Mouse (Mus musculus) MEL-GATA-1-ER (cell line): ENCODE measurements around the gene Cactin.

ENCODE experiments used
- DNase-seq: peaks from one replicate; pipeline ENCODE4 v3.0.0-alpha.2; 2012; ENCODE audit warnings: low read depth; ENCODE audit errors: extremely low read depth

Gene Cactin

DNA sequence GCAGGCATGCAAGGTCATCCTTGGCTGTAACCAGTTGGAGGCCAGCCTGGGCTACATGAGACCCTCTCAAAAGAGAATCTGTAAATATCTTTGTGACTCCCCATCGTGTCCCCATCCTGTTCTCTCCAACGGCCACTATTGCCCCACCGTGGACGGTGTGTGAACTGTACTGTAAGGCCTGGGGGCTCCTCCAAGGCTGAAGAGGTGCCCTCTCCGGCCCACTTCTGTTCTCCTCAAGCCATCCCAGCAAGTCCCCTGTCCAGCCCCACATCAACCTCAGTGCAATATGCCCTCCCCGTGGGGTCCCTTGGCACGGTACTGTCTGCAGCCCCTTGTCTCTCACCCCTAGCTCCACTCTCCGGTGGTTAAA, 1.6 kb upstream of the Cactin start:
- DNase-seq: peak; percentile 6

DNA sequence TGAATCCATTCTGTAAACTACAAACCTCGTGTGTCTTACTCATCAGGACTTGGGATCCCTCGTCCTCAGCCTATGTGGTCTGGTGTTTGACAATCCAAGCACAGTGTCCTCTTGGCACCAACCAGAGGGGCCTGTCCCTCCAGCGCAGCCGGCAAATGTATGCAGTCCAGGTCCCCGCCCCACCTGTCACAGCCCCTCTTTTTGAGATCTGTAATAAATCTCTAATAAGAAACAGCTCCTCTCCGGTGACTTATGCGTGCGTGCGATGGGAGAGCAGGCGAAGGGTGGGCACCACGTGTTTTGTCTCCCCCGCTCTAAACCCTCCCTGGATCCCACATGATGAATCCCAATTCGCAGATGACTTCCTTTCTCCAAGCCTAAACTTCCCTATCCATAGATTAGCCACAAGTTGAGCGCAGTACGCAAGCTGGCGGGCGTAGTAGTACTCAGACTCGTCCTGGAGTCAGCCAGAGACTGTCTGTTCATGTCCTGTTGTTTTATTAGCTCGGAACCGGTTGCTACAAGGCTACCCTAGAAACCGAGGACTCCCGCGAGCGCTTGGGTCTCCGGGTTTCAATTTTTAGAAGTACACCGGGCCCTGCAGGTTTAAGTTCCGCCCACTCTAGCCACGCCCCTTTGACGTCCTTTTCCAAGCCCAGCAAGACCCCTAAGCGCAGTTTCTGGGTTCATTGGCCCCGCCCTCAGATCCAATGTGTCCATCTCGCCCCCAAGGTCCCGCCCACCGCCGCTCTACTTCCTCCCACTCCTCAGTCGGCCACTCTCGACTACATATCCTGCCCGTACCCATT, 958 bp upstream of the Cactin start:
- no peak for DNase-seq

DNA sequence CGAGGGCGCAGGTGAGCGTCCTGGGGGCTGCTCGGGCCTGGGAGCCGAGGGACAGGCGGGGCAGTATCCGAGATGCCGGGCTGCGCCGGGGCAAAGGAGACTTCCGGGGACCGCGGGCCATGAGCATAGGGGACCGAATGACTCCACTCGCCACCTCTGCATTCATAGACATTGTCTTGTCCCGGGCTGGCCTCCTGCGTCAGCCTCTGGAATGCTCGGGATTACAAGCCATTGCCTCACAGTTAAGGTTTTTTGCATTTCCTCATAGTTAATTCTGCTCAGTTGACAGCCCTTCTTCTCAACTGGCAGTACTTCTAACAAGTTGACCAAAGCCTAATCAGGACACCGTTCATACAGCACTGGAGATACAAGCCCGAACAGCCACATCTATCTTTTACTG, 533 bp downstream of the Cactin start:
- DNase-seq: no peak

- no peak for DNase-seq
These were observed 1.5 kb downstream of the Cactin start for GRCm38 (mm10) chr10:81322444-81322843.

- DNase-seq: no peak
These were observed 2.4 kb downstream of the Cactin start for GRCm38 (mm10) chr10:81323141-81323775.

DNA sequence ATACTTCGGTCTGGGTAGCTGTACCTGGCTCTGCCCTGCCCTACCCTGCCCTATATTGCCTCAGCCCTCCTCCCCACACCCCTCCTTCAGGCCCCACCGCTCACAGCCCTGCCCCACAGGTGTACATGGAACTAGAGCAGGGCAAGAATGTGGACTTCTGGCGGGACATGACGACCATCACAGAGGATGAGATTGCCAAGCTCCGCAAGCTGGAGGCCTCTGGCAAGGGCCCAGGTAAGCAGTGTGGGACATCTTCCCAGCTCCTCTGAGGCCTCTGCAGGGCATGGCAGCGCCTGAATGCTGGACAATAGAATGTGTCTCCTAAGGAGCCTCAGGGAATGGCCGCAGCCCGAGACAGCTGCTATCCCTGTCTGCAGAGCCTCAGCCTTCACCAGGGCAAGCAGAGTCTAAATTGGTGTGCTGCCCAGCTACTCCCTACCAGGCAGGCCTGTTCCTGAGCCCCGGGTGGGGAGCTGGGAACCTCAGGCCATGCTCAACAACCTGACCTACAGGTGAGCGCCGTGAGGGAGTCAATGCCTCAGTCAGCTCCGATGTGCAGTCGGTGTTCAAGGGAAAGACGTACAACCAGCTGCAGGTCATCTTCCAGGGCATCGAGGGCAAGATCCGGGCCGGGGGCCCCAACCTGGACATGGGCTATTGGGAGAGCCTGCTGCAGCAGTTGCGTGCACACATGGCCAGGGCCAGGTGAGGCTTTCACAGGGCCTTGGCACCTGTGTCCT, 3.1 kb downstream of the Cactin start:
- DNase-seq: no peak

- DNase-seq: no peak
These were observed 4.3 kb downstream of the Cactin start for GRCm38 (mm10) chr10:81325176-81325575.

GRCm38 (mm10) chr10:81325781-81326180, 4.9 kb downstream of the Cactin start:
- DNase-seq: no peak

DNA sequence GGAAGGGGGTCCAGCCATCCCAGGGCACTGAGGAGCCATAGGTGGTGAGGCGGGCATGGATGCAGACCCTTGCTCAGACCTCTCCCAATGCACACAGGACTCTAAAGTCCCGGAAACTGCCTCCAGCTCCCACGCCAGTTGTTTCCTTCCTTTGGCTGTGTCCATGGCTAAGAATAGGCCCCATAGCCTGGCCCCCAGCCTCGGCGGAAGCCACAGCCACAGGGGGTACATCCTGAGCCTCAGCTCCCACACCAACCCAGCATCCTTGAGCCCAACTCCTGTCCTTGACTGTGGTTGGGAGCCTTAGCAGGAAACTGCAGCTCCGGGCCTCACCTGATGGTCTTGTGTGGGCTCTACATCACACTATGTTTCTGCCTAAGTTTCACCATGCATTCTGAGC, 6.0 kb downstream of the Cactin start:
- no peak for DNase-seq

- no peak for DNase-seq
These were observed 7.1 kb downstream of the Cactin start for GRCm38 (mm10) chr10:81327959-81328358.

GRCm38 (mm10) chr10:81328386-81328785, 7.5 kb downstream of the Cactin start, which contains the start of gene Tbxa2r:
Tbxa2r (plus strand) TSS chr10:81328731.
- DNase-seq: no peak

DNA sequence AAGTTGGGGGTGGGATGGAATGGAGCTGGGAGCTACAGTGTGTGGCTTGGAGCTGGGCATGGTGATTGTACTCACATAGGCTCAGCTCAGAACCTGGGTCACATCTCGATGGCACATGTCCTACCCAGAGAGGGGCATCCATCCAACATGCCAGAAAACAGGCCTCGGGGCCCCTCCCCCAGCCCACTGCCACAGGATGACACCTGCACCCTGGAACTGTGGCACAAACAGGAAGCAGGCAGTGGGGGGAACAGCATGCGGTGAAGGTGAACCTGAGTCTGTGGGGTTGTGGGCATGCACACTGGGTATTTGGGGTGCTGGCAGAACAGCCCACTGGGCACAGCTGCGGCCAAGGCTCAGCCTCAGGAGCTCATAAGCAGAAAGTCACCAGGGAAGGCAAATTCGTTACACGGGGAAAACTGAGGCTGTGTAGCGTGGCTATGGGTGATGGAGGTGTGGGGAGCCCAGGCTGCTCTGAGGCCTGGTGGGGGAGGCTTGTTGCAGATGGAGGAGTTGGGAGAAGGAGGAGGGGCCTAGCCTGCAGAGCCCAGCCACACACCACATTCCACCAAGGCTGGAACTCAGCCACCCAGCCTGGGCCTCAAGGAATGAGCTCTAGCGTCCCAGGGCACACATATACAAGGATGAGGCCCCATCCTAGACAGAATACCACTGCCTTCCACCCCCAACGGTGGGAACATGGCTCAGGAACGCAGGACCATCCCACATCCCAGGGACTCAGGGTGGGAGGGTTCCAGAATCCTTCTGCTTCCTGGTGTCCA, 8.5 kb downstream of the Cactin start:
- DNase-seq: no peak

DNA sequence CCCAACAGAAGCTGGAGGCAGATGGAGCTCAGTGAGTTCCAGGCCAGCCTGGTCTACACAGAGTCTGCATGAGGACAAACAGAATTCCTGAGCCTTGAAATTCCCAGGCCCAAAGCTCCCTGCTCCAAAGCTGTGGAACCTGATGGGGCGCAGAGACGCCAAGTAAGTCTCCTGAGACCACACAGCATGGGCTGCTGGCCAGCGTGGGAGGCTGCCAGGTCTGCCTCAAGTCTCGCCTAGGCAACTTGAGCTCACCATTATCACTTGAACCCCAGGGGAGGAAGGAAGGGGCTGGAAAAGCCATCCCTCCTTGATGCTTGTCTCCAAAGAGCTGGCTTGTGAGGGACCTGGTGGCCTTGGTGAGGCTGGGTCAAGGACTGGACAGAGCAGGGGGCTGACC, 9.1 kb downstream of the Cactin start:
- DNase-seq: no peak

GRCm38 (mm10) chr10:81332277-81332676, 11.4 kb downstream of the Cactin start:
- DNase-seq: no peak

- DNase-seq: no peak
These were observed 13.4 kb downstream of the Cactin start for GRCm38 (mm10) chr10:81334324-81334723.

GRCm38 (mm10) chr10:81335393-81336340, 14.8 kb downstream of the Cactin start:
- no peak for DNase-seq

GRCm38 (mm10) chr10:81336558-81336957, 15.7 kb downstream of the Cactin start:
- no peak for DNase-seq

GRCm38 (mm10) chr10:81340551-81341332, 19.8 kb downstream of the Cactin start:
- no peak for DNase-seq

DNA sequence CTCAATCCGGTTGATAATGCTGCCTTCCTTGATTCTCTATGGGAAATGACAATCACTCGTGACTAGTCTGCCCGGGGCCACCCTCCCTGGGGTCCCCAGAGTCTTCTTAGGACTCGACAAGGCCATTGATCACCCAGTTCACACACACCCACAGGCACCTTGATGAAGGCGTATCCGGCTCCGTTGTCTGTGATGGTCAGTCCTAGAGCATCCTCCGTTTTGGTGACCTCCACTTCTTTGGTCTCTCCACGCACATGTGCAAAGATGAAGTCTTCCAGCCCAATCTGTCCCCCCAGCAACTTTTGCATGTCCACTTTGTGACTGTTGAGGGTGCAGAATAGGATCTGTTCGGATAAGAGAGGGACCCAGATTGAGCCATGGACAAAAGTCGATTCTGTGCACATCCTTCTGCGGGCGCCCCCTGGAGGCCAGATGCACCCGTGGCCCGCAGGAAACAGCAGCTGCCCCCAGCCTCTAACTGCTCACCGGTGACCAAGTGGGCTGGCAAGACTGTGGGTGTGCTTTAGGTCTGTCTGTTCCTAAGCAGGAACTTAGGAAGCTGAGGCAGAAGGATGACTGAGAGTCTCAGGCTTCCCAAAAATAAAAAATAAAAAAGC, 20.5 kb downstream of the Cactin start:
- no peak for DNase-seq
